Mouse (Mus musculus) hindbrain, embryonic 15.5 days (tissue): ENCODE measurements around the gene Pcbd2. TPM values are rescaled to one million over a fixed set of nuclear protein-coding genes. Genes with fewer than 3 reads are reported as not detected.
A peak's percentile ranks its signal among the peaks of the same experiment; 100 is the strongest.
"Not testable (repeated sequence)": the region's sequence is repeated elsewhere in the genome, so short reads cannot be mapped to it uniquely, and the experiment has no call there.

ENCODE experiments used
- ATAC-seq: fragments of 200-750 bp; cut with Nextera tagmentation; 2 replicates; pipeline ENCODE4 v1.8.0; 2017; ENCODE audit warnings: low read depth, moderate number of reproducible peaks, moderate TSS enrichment; ENCODE audit not compliant: low FRiP score
- H3K27ac ChIP-seq: fragments of 300-500 bp; sonication (generic); replicated peaks from 2 replicates; pipeline ENCODE4 v1.5.1; 2015; ENCODE audit warnings: mild to moderate bottlenecking, inconsistent platforms
- H3K27me3 ChIP-seq: fragments of 300-500 bp; sonication (generic); 2 replicates; pipeline ENCODE4 v1.6.1; 2015; ENCODE audit warnings: control low read depth, inconsistent platforms
- H3K36me3 ChIP-seq: fragments of 300-500 bp; sonication (generic); 2 replicates; pipeline ENCODE4 v1.6.1; 2015; ENCODE audit warnings: control low read depth, inconsistent platforms
- H3K4me1 ChIP-seq: fragments of 300-500 bp; sonication (generic); replicated peaks from 2 replicates; pipeline ENCODE4 v1.6.1; 2015; ENCODE audit warnings: control low read depth, inconsistent platforms
- H3K4me2 ChIP-seq: fragments of 300-500 bp; sonication (generic); 2 replicates; pipeline ENCODE4 v1.6.1; 2015; ENCODE audit warnings: moderate library complexity, mild to moderate bottlenecking, inconsistent platforms
- H3K4me3 ChIP-seq: fragments of 300-500 bp; sonication (generic); 2 replicates; pipeline ENCODE4 v1.5.1; 2015; ENCODE audit warnings: mild to moderate bottlenecking, inconsistent platforms
- H3K9ac ChIP-seq: fragments of 300-500 bp; sonication (generic); 2 replicates; pipeline ENCODE4 v1.6.1; 2015; ENCODE audit warnings: inconsistent platforms
- H3K9me3 ChIP-seq: fragments of 300-500 bp; sonication (generic); 2 replicates; pipeline ENCODE4 v1.6.1; 2016; ENCODE audit warnings: control low read depth, inconsistent platforms
- WGBS: fragments of 180-500 bp; shearing (Covaris S2); methylation state at CpG from one replicate; pipeline ENCODE4 v1.1.7; 2015; 5-methylcytosine and 5-hydroxymethylcytosine counted together
- polyA plus RNA-seq: library from polyadenylated mRNA; unstranded; fragments of >200 nt; fragmentation: Nextera tagmentation; extraction: Ambion mirVana; gene quantifications from 2 replicates; pipeline ENCODE4 v1.2.1, GENCODE M21; 2015

Gene Pcbd2
- polyA plus RNA-seq = 22.5 and 27.3 TPM in 2 replicates

DNA sequence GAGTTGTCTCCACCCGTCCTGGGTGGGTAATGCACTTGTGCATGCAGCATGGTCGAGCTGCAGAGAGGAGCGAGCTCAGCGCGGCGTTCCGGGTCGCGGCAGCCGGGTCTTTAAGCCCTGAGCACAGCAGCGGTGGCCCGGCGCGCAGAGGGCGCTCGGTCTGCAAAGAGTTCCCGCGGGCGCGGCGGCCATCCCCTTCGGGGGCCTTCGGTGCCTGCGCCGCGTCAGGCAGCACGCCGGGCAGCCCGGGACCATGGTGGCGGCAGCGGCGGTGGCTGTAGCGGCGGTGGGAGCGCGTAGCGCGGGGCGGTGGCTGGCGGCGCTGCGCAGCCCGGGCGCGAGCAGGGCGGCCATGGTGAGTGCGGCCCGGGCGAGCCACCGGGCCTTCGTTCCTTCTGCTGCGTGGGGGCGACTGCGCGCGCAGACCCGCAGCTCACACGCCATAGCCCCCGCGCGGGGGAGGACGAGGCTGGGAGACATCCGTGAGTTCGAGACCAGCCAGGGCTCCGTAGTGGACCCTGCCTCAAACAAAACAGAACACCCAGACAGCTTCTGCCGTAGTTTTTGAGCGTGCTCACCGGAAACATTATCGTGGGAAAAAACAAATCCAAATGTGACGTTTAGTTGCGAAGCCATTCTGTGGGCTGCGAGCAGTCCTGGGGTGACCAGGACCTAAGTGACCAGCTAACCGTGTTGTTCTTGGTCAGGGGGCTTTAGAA is at the start of gene Pcbd2:
TSS of gene Pcbd2 (plus strand) at position 249 of the 719 bp plus-strand sequence.
- H3K27me3 ChIP-seq = no peaks in the 10 kb centered on the region
- peak; percentile 91 for ATAC-seq
- peak within 1 kb of the TSS; percentile 68 for H3K4me2 ChIP-seq
- H3K27ac ChIP-seq = peak within 1 kb of the TSS; percentile 97
- peak within 1 kb of the TSS; percentile 65 for H3K4me3 ChIP-seq
- peaks cover 7% of the 10 kb centered on the region for H3K4me1 ChIP-seq
- peak within 1 kb of the TSS; percentile 70 for H3K9ac ChIP-seq
- H3K9me3 ChIP-seq = no peaks in the 10 kb centered on the region
- H3K36me3 ChIP-seq = peaks cover 24% of the 10 kb centered on the region; the same call in 1 of the 2 replicates
- under 1% methylated on average over 71 of the region's 73 CpGs for WGBS

DNA sequence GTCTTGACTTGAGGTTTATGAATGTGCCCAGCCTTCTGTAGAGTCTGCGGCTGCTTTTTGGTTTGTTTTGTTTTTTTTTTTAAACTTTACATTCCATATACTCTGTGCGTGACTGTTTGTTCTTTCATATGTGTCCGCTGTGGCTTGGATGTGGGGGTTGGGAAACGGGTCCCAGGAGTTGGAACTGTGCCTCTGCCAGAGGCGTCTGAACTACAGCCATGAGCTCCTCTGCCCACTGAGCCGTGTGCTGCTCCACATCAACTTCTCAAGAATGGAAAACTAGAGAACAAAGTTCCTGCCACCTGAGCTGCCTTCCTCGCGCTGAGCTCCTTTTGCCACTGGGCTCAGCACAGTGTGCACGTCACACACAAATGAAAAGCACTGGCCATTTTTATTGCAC is 45.0 kb upstream of the Pcbd2 start:
- 85% methylated on average over 9 of the region's 9 CpGs for WGBS
- no peak for ATAC-seq
- Histone ChIP-seq H3K27me3 (no peaks in the 10 kb centered on the region), H3K4me3 (no peak overlapping the region), H3K36me3 (peaks cover 36% of the 10 kb centered on the region), H3K9ac (no peak overlapping the region), H3K4me1 (no peaks in the 10 kb centered on the region), H3K4me2 (no peak overlapping the region), H3K27ac (no peak overlapping the region), H3K9me3 (no peaks in the 10 kb centered on the region)

DNA sequence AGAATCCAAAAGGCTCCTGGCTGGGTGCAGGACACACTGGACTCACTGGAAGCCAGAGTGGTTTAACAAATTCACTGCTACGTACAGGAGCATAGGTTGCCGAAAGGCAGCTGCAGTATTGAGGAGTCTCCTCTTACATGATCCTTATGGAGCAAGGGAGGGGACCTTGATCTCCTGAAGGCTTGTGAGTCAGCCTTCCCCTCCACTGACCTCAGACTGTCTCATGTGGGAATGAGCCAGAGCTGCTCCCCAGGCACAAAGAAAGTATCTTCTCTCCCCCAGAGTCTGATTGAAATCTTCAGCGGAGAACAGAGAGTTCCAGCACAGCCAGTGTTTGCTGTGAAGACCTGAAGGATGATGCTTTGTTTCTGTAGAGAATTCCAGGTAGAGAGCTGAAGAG is 43.6 kb upstream of the Pcbd2 start:
- ATAC-seq = no peak
- peaks cover 3% of the 10 kb centered on the region; the same call in 1 of the 2 replicates for H3K4me1 ChIP-seq

DNA sequence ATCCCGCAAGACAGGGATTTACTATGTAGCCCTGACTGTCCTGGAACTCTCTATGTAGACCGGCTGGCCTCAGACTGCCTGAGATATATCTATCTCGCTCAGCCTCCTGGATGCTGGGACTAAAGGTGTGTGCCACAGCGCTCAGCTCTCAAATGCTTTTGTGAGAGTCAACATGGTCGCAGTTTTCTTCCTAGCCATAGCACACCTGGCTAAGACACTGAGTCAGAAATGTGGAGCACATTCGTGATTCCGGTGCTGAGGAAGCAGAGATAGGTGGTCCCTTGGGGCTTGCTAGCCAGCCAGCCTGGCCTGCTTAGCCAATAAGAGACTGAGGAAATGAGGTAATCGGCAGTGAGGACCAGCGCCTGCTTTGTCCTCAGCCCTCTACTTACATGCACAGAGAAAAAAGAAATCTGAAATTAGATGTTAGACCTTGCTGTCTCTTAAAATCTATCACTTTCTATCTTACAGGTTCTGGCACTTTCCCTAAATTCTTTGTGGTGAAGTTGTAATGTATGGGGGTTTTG is 41.0 kb upstream of the Pcbd2 start:
- Histone ChIP-seq H3K9me3 (no peaks in the 10 kb centered on the region), H3K27ac (peak overlapping the region; percentile 65), H3K4me3 (no peak overlapping the region), H3K4me2 (no peak overlapping the region), H3K4me1 (peaks cover 3% of the 10 kb centered on the region; the same call in 1 of the 2 replicates), H3K27me3 (no peaks in the 10 kb centered on the region), H3K36me3 (0 out of 2 replicates have a peak, but pooled peaks cover 4% of the 10 kb centered on the region), H3K9ac (no peak overlapping the region)
- 62% methylated on average over 9 of the region's 9 CpGs for WGBS
- peak; percentile 77 for ATAC-seq

More for the DNA sequence above, 43.6 kb upstream of the Pcbd2 start:
- no peaks in the 10 kb centered on the region for H3K27me3 ChIP-seq
- H3K9ac ChIP-seq = no peak overlapping the region
- no peaks in the 10 kb centered on the region for H3K9me3 ChIP-seq
- WGBS = 97% methylated on average over 3 of the region's 3 CpGs
- H3K4me3 ChIP-seq = no peak overlapping the region
- peaks cover 22% of the 10 kb centered on the region for H3K36me3 ChIP-seq
- H3K4me2 ChIP-seq = no peak overlapping the region
- H3K27ac ChIP-seq = no peak overlapping the region

DNA sequence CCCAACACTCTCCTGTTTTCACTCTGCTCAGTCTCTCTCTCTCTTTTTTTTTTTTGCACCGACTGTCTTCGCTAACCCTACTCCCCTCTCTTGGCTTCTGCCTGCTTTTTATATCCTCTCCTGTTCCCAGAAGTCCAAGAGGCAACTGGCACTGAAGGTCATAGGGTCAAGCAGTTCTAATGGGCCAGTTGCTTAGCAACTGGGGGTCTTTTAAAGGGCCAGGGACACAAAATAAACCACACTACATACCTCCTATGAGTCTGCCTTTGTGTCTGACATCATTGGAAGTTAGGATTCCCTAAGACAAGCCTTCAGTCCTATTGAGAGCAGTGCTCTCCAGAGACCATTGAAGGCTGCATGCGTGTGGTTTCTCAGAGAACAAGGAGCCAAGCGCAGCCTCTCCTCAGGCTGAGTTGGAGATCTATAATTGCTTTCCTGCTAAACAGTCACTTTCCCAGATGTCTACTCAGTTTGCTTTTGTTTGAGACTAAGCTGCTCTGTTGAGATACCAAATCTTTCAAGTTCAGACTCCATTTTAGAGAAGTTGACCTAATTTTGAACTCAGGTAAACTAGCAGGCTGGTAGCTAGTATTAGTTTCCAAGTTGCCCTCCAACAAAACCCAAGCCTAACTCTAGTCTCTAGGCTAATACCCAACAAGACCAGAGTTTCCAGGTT is 39.1 kb upstream of the Pcbd2 start:
- 11% methylated on average over 4 of the region's 4 CpGs for WGBS
- no peak for ATAC-seq
- Histone ChIP-seq H3K9me3 (no peaks in the 10 kb centered on the region), H3K9ac (no peak overlapping the region), H3K4me1 (peaks cover 7% of the 10 kb centered on the region), H3K4me3 (no peak overlapping the region), H3K27me3 (no peaks in the 10 kb centered on the region), H3K36me3 (no peaks in the 10 kb centered on the region), H3K27ac (no peak overlapping the region), H3K4me2 (no peak overlapping the region)

DNA sequence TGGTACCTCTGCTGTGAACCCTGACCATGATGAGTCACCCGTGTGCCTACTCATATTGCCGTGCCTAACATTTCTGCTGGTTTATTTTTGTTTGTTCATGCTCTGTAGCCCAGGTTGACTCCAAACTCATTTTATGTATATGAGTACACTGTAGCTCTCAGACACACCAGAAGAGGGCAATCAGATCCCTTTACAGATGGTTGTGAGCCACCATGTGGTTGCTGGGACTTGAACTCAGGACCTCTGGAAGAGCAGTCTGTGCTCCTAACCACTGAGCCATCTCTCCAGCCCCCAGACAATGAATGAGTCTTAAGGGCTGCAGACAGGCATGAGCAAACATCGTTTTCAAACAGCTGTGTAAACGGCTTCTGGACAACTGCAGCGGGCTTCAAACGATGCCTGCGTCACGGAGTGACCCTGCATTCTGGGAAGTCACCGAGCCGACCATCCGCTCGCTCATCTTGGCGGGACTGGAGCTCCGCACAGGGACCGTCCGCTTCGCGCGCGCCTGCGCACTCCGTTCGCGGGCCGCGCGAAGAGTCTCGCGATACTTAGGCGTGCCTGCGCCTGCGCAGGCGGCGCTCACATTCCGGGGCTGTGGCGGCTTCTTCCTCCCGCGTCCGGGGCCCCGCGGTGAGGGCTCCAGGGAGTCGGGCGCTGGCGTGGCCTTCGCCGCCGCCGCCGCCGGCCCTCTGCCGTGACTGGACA is 34.5 kb upstream of the Pcbd2 start, which contains the start of gene B230219D22Rik:
TSS of gene B230219D22Rik (plus strand) at position 590 of the 708 bp plus-strand sequence.
- peak within 1 kb of the TSS; percentile 97 for H3K27ac ChIP-seq
- no peaks in the 10 kb centered on the region for H3K27me3 ChIP-seq
- ATAC-seq = peak; percentile 98
- no peaks in the 10 kb centered on the region for H3K9me3 ChIP-seq
- peak within 1 kb of the TSS; percentile 93 for H3K4me3 ChIP-seq
- peaks cover 3% of the 10 kb centered on the region; the same call in 1 of the 2 replicates for H3K36me3 ChIP-seq
- peaks cover 26% of the 10 kb centered on the region for H3K4me1 ChIP-seq
- WGBS = 3% methylated on average over 44 of the region's 51 CpGs
- peak within 1 kb of the TSS; percentile 99 for H3K9ac ChIP-seq
- peak within 1 kb of the TSS; percentile 58 for H3K4me2 ChIP-seq

DNA sequence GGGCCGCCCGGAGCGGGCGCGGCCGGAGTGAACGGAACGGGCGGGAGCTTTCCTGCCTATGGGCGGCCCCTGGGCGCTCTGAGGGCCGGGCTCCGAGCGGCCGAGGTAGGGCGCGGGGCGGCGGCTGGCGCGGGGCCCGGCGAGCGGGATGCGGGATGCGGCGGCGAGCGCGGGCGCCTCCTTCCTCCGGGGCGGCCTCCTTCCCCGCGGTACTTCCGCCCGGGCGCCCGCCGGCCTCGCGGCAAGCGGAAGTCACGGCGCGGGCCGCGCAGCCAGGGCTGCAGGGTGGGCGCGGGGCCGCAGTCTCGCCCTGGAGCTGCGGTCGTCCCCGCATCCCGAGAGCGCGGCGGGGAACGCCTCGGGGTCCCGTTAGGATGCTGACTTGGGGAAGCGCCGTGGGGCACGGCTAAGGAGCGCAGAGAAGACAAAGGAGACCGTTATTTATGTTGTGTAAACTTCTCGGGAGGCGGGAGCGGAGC is 33.9 kb upstream of the Pcbd2 start:
- Histone ChIP-seq H3K4me2 (peak overlapping the region; percentile 58), H3K9ac (peak overlapping the region; percentile 99), H3K4me1 (peaks cover 23% of the 10 kb centered on the region), H3K27ac (peak overlapping the region; percentile 97), H3K4me3 (peak overlapping the region; percentile 93), H3K27me3 (no peaks in the 10 kb centered on the region), H3K36me3 (peaks cover 3% of the 10 kb centered on the region; the same call in 1 of the 2 replicates), H3K9me3 (no peaks in the 10 kb centered on the region)
- under 1% methylated on average over 41 of the region's 70 CpGs for WGBS
- peak; percentile 85 for ATAC-seq

DNA sequence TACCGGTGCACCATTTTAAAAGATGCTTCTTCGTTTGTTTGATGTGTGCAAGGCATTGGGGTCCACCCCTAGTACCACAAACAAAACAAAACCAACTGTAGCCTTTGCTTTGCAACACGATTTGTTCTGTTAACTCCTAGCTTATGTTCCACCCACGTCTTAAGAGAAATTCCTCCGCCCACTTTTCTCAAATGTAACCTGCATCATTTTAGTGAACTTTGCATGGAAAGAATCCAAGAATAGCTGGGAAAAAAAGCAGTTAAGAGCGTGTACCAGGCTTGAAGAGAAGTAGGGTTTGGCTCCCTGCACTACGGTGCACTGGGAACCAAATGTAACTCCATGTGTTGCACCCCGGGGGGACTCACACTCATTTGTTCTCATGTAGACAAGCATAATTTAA is 33.1 kb upstream of the Pcbd2 start:
- peak overlapping the region; percentile 99 for H3K9ac ChIP-seq
- peak overlapping the region; percentile 58 for H3K4me2 ChIP-seq
- no peaks in the 10 kb centered on the region for H3K9me3 ChIP-seq
- H3K4me3 ChIP-seq = peak overlapping the region; percentile 93
- no peak for ATAC-seq
- H3K27me3 ChIP-seq = no peaks in the 10 kb centered on the region
- H3K27ac ChIP-seq = no peak overlapping the region
- H3K4me1 ChIP-seq = peaks cover 23% of the 10 kb centered on the region
- 20% methylated on average over 8 of the region's 8 CpGs for WGBS
- peaks cover 3% of the 10 kb centered on the region; the same call in 1 of the 2 replicates for H3K36me3 ChIP-seq

DNA sequence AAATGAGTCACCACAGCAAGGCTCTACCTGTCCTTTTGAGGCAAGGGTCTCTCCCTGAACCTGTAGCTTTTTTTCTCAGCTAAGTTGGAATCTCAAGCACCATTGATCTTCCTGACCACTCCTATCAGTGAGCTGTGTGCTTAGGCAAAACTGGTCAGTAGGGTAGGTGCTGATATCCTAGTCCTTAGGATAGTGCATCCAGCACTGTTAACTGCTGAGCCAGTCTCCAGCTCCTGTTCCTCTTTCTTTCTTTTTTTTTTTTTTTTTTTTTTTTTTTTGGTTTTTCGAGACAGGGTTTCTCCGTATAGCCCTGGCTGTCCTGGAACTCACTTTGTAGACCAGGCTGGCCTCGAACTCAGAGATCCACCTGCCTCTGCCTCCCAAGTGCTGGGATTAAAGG is 31.2 kb upstream of the Pcbd2 start:
- not testable (repeated sequence) for H3K9me3 ChIP-seq, H3K27ac ChIP-seq, H3K4me3 ChIP-seq, ATAC-seq, H3K27me3 ChIP-seq, H3K9ac ChIP-seq, H3K4me2 ChIP-seq
- Histone ChIP-seq H3K4me1 (peaks cover 23% of the 10 kb centered on the region), H3K36me3 (peaks cover 18% of the 10 kb centered on the region)
- 92% methylated on average over 1 of the region's 3 CpGs for WGBS

DNA sequence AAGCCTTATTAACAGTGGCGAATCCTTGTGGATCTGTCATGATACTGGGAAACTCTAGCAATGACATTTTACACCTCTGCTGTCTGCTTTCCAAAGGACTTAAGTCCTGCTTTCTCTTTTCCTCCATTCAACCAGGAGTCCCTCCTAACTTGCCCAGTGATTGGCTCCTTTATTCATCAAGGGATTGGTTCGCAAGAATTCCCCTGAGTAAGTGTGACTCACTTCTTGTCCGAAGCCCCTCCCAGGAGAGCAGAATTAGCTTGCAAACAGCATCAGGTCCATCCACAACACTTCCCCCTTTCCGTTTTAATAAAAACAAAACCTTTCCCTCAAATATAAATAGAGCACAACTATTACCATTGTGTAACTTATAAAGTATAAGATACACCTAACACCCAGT is 22.9 kb upstream of the Pcbd2 start:
- Histone ChIP-seq H3K9ac (no peak overlapping the region), H3K9me3 (no peaks in the 10 kb centered on the region), H3K4me3 (no peak overlapping the region), H3K36me3 (peaks cover 37% of the 10 kb centered on the region), H3K4me2 (no peak overlapping the region), H3K27me3 (no peaks in the 10 kb centered on the region), H3K4me1 (no peaks in the 10 kb centered on the region), H3K27ac (no peak overlapping the region)
- 88% methylated on average over 4 of the region's 4 CpGs for WGBS
- no peak for ATAC-seq

DNA sequence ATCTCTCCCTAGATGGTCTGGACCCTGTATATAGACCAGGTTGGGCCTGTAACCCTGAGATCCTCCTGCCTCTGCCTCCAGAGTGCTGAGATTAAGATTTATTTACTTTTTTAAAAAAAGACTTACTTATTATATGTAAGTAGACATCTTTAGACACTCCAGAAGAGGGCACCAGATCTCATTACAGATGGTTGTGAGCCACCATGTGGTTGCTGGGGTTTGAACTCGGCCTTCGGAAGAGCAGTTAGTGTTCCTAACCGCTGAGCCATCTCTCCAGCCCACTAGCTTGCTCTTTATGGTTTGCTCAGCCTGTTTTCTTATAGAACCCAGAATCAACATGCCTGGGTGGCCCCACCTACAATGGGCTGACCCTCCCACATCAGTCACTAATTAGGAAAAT is 14.3 kb upstream of the Pcbd2 start:
- Histone ChIP-seq H3K4me1 (peaks cover 31% of the 10 kb centered on the region), H3K4me2 (no peak overlapping the region), H3K4me3 (no peak overlapping the region), H3K9ac (no peak overlapping the region), H3K27ac (no peak overlapping the region), H3K36me3 (no peaks in the 10 kb centered on the region; the same call in 1 of the 2 replicates), H3K9me3 (no peaks in the 10 kb centered on the region), H3K27me3 (no peaks in the 10 kb centered on the region)
- WGBS = 92% methylated on average over 3 of the region's 3 CpGs
- no peak for ATAC-seq
